Mouse (Mus musculus) small intestine, adult 2 months (tissue): ENCODE data around the gene Adam23.

Experiments used
- CTCF ChIP-seq: fragments of 200-500 bp; IDR thresholded peaks from 2 replicates; pipeline ENCODE4 v1.5.1; 2012; ENCODE audit warnings: low read depth, mild to moderate bottlenecking, control low read depth, inconsistent platforms, low read length, moderate library complexity, mixed read lengths; ENCODE audit not compliant: insufficient replicate concordance, insufficient read length; ENCODE audit errors: extremely low read depth
- POLR2A ChIP-seq: fragments of 200-500 bp; IDR thresholded peaks from 2 replicates; pipeline ENCODE4 v1.6.1; 2012; ENCODE audit warnings: low read depth, mild to moderate bottlenecking, control low read depth, inconsistent platforms, low read length, moderate library complexity

DNA sequence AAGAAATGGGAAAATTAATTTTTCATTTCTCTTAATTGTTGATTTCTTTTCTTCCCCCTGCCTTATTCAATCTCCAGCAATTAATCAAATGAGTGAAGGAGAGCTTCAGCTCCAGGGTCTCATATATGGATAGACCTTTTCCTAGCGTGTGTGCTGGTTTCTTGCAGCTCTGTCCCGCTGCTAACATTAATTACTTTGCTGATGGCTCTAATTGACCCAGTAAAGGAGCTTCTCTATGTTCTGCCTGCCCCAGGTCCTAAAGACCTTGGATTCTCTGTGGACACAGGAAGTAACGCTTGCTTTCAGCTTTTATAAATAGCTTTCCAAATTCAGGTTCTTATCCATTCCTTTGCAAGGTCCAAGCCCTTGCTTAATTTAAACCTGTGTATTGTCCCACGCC, 63.1 kb downstream of the Adam23 start:
- no peak for TF ChIP-seq CTCF
- TF ChIP-seq POLR2A, result no peak
